Mouse (Mus musculus) embryonic facial prominence, embryonic 14.5 days (tissue): ENCODE data around the gene Ggt1. TPM values are rescaled to one million over a fixed set of nuclear protein-coding genes. Genes with fewer than 3 reads are reported as not detected.
"Not testable (repeated sequence)": the region's sequence is repeated elsewhere in the genome, so short reads cannot be mapped to it uniquely, and the experiment has no call there.

Source experiments
- ATAC-seq: fragments of 200-750 bp; cut with Nextera tagmentation; 2 replicates; pipeline ENCODE4 v1.8.0; 2017; ENCODE audit warnings: low read depth, moderate number of reproducible peaks, moderate TSS enrichment
- DNase-seq: peaks from one replicate; pipeline ENCODE4 v3.0.0-alpha.2; 2015; ENCODE audit warnings: low spot score
- H3K27ac ChIP-seq: fragments of 300-500 bp; sonication (generic); replicated peaks from 2 replicates; pipeline ENCODE4 v1.5.1; 2014; ENCODE audit warnings: low read depth, mild to moderate bottlenecking, low read length, moderate library complexity
- H3K27me3 ChIP-seq: fragments of 300-500 bp; sonication (generic); replicated peaks from 2 replicates; pipeline ENCODE4 v1.6.1; 2014; ENCODE audit warnings: low read length; ENCODE audit not compliant: control insufficient read depth, insufficient read depth
- H3K36me3 ChIP-seq: fragments of 300-500 bp; sonication (generic); 2 replicates; pipeline ENCODE4 v1.6.1; 2014; ENCODE audit warnings: low read length, mixed read lengths; ENCODE audit not compliant: control insufficient read depth, insufficient read depth
- H3K4me1 ChIP-seq: fragments of 300-500 bp; sonication (generic); 2 replicates; pipeline ENCODE4 v1.6.1; 2014; ENCODE audit warnings: antibody characterized with exemption, low read length; ENCODE audit not compliant: control insufficient read depth, insufficient read depth
- H3K4me2 ChIP-seq: fragments of 300-500 bp; sonication (generic); 2 replicates; pipeline ENCODE4 v1.6.1; 2014; ENCODE audit warnings: low read depth, mild to moderate bottlenecking, low read length, moderate library complexity, mixed read lengths
- H3K4me3 ChIP-seq: fragments of 300-500 bp; sonication (generic); 2 replicates; pipeline ENCODE4 v1.5.1; 2014; ENCODE audit warnings: low read depth, mild to moderate bottlenecking, low read length
- H3K9ac ChIP-seq: fragments of 300-500 bp; sonication (generic); 2 replicates; pipeline ENCODE4 v1.6.1; 2014; ENCODE audit warnings: low read depth, mild to moderate bottlenecking, low read length, moderate library complexity, mixed read lengths
- H3K9me3 ChIP-seq: fragments of 300-500 bp; sonication (generic); 2 replicates; pipeline ENCODE4 v1.6.1; 2016; ENCODE audit warnings: low read length; ENCODE audit not compliant: control insufficient read depth
- WGBS: fragments of 180-500 bp; shearing (Covaris S2); extraction: QIAGEN DNeasy Blood & Tissue Kit; methylation state at CpG from one replicate; pipeline ENCODE4 v1.1.7; 2014; 5-methylcytosine and 5-hydroxymethylcytosine counted together
- polyA plus RNA-seq: library from polyadenylated mRNA; unstranded; fragments of >200 nt; fragmentation: Nextera tagmentation; extraction: Ambion mirVana; gene quantifications from 2 replicates; pipeline ENCODE4 v1.2.1, GENCODE M21; 2014

Ggt1 gene
- polyA plus RNA-seq, 1 experiment from 2014 or later = 0.39 TPM

- Histone ChIP-seq H3K4me3 (peak within 1 kb of the TSS; percentile 63), H3K27me3 (no peaks in the 10 kb centered on the region), H3K9ac (peak within 1 kb of the TSS; percentile 91), H3K4me1 (peaks cover 19% of the 10 kb centered on the region), H3K4me2 (peak within 1 kb of the TSS; percentile 87), H3K27ac (peak within 1 kb of the TSS; percentile 99), H3K9me3 (no peaks in the 10 kb centered on the region), H3K36me3 (peaks cover 27% of the 10 kb centered on the region; the same call in 1 of the 2 replicates)
- ATAC-seq (peak; percentile 97), DNase-seq (peak; percentile 99)
- WGBS = 2% methylated on average over 12 of the region's 52 CpGs
Measured at GRCm38 (mm10) chr10:75517073-75517757, 44.2 kb upstream of the Ggt1 start, which contains the start of gene Snrpd3. Gene Snrpd3 (plus strand): TSS chr10:75517551.

GRCm38 (mm10) chr10:75517758-75518143 is 43.7 kb upstream of the Ggt1 start, which contains the start of gene Gucd1:
Gene Gucd1 (minus strand): TSS chr10:75517972.
- Histone ChIP-seq H3K9me3 (no peaks in the 10 kb centered on the region), H3K4me3 (peak within 1 kb of the TSS; percentile 63), H3K36me3 (peaks cover 30% of the 10 kb centered on the region), H3K27ac (peak within 1 kb of the TSS; percentile 99), H3K4me2 (peak within 1 kb of the TSS; percentile 87), H3K9ac (peak within 1 kb of the TSS; percentile 91), H3K4me1 (peaks cover 19% of the 10 kb centered on the region), H3K27me3 (no peaks in the 10 kb centered on the region)
- peak; percentile 94 for ATAC-seq
- WGBS = 0% methylated on average over 20 of the region's 20 CpGs
- DNase-seq = peak; percentile 97

- WGBS = 95% methylated on average over 5 of the region's 5 CpGs
- Histone ChIP-seq H3K9ac (no peak overlapping the region), H3K9me3 (no peaks in the 10 kb centered on the region), H3K27me3 (no peaks in the 10 kb centered on the region), H3K36me3 (peaks cover 53% of the 10 kb centered on the region), H3K27ac (no peak overlapping the region), H3K4me2 (no peak overlapping the region), H3K4me3 (no peak overlapping the region), H3K4me1 (peaks cover 19% of the 10 kb centered on the region)
- ATAC-seq (no peak), DNase-seq (no peak)
Measured at GRCm38 (mm10) chr10:75520581-75520980, 40.8 kb upstream of the Ggt1 start.

- Histone ChIP-seq H3K27ac (no peak overlapping the region), H3K4me3 (no peak overlapping the region), H3K4me1 (peaks cover 9% of the 10 kb centered on the region; the same call in 1 of the 2 replicates), H3K27me3 (no peaks in the 10 kb centered on the region), H3K9ac (no peak overlapping the region), H3K9me3 (no peaks in the 10 kb centered on the region), H3K36me3 (peaks cover 60% of the 10 kb centered on the region), H3K4me2 (no peak overlapping the region)
- DNase-seq = no peak
- ATAC-seq = no peak
- WGBS = 87% methylated on average over 4 of the region's 4 CpGs
Measured at GRCm38 (mm10) chr10:75521643-75522042, 39.8 kb upstream of the Ggt1 start.

- H3K36me3 ChIP-seq = peaks cover 65% of the 10 kb centered on the region
- H3K9me3 ChIP-seq, ATAC-seq, H3K27me3 ChIP-seq, H3K4me3 ChIP-seq, H3K9ac ChIP-seq, H3K4me1 ChIP-seq, H3K4me2 ChIP-seq, DNase-seq, H3K27ac ChIP-seq: not testable (repeated sequence)
- 95% methylated on average over 9 of the region's 9 CpGs for WGBS
Measured at GRCm38 (mm10) chr10:75525450-75525849, 36.0 kb upstream of the Ggt1 start.

GRCm38 (mm10) chr10:75530322-75530721 is 31.1 kb upstream of the Ggt1 start:
- Histone ChIP-seq H3K27ac (no peak overlapping the region), H3K9ac (no peak overlapping the region), H3K4me1 (no peaks in the 10 kb centered on the region), H3K4me2 (no peak overlapping the region), H3K9me3 (no peaks in the 10 kb centered on the region), H3K27me3 (no peaks in the 10 kb centered on the region), H3K36me3 (peaks cover 66% of the 10 kb centered on the region), H3K4me3 (no peak overlapping the region)
- 84% methylated on average over 2 of the region's 2 CpGs for WGBS
- no peak for ATAC-seq
- DNase-seq = no peak

GRCm38 (mm10) chr10:75531532-75532090 is 29.8 kb upstream of the Ggt1 start:
- peaks cover 71% of the 10 kb centered on the region for H3K36me3 ChIP-seq
- H3K27ac ChIP-seq = no peak overlapping the region
- WGBS = 90% methylated on average over 9 of the region's 9 CpGs
- H3K4me1 ChIP-seq = no peaks in the 10 kb centered on the region
- DNase-seq (no peak), ATAC-seq (no peak)
- no peak overlapping the region for H3K4me2 ChIP-seq
- no peaks in the 10 kb centered on the region for H3K9me3 ChIP-seq
- H3K9ac ChIP-seq = no peak overlapping the region
- H3K27me3 ChIP-seq = no peaks in the 10 kb centered on the region
- no peak overlapping the region for H3K4me3 ChIP-seq

GRCm38 (mm10) chr10:75534216-75534615 is 27.2 kb upstream of the Ggt1 start:
- H3K9ac ChIP-seq = no peak overlapping the region
- no peak overlapping the region for H3K27ac ChIP-seq
- H3K4me1 ChIP-seq = no peaks in the 10 kb centered on the region
- ATAC-seq (no peak), DNase-seq (no peak)
- 90% methylated on average over 8 of the region's 8 CpGs for WGBS
- peaks cover 61% of the 10 kb centered on the region for H3K36me3 ChIP-seq
- no peak overlapping the region for H3K4me3 ChIP-seq
- H3K9me3 ChIP-seq = no peaks in the 10 kb centered on the region
- H3K4me2 ChIP-seq = no peak overlapping the region
- H3K27me3 ChIP-seq = no peaks in the 10 kb centered on the region

- Histone ChIP-seq H3K4me2 (no peak overlapping the region), H3K9me3 (no peaks in the 10 kb centered on the region), H3K27me3 (no peaks in the 10 kb centered on the region), H3K4me1 (no peaks in the 10 kb centered on the region), H3K36me3 (peaks cover 58% of the 10 kb centered on the region), H3K4me3 (no peak overlapping the region), H3K9ac (no peak overlapping the region), H3K27ac (no peak overlapping the region)
- 90% methylated on average over 8 of the region's 8 CpGs for WGBS
- no peak for DNase-seq
- no peak for ATAC-seq
Measured at GRCm38 (mm10) chr10:75534934-75535333, 26.5 kb upstream of the Ggt1 start.
